Mouse (Mus musculus): ENCODE results near the gene Spa17.

DNA sequence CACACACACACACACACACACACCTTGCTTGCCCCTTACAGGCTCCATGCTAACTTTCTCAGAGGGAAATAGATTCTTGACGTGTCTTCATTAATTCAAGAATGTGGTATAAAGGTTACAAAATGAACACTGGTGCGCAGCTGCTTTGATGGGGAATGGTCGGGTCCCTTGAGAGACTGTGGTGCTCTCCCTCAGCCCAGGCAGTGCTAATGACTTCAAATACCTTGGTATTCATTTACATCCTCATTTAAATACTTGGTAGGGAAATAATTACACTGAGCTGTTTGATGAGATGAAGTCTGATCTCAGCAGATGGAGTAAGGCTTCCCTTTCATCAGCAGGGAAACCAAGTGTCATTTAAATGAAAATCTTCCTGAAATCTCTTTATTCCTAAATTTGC is 11.6 kb upstream of the Spa17 start:
- TF ChIP-seq GATA1 (IDR thresholded peaks at IDR 0.05; ENCODE audit: borderline replicate concordance, low read length) (no peak), FLI1 (IDR thresholded peaks at IDR 0.05; ENCODE audit: low read length) (no peak)

Data from megakaryocyte, embryonic 14.5 days (primary cell).